Mouse (Mus musculus): ENCODE data around the gene 5031439G07Rik. TPM values are rescaled to one million over a fixed set of nuclear protein-coding genes. Genes with fewer than 3 reads are reported as not detected.

The 5031439G07Rik gene
- polyA plus RNA-seq, 1 experiment from 2014 or later = 8.1 TPM

GRCm38 (mm10) chr15:84924781-84925315, 63.5 kb downstream of the 5031439G07Rik start:
- 11% methylated on average over 9 of the region's 9 CpGs for WGBS (ENCODE audit: insufficient replicate concordance)
- no peak for ATAC-seq (replicated peaks; ENCODE audit: insufficient number of reproducible peaks, low FRiP score, low TSS enrichment)
- no peak overlapping the region for H3K27ac ChIP-seq (ENCODE audit: low read depth, low read length)
- H3K27me3 ChIP-seq (ENCODE audit: control insufficient read depth, insufficient read depth, low read length) = no peaks in the 10 kb centered on the region
- H3K9ac ChIP-seq (ENCODE audit: low read depth, low read length) = 0 out of 2 replicates have a peak overlapping the region, but pooled peaks have one; percentile 12
- peaks cover 17% of the 10 kb centered on the region for H3K4me1 ChIP-seq (ENCODE audit: control insufficient read depth, insufficient read depth, low read length)
- peaks cover 20% of the 10 kb centered on the region for H3K36me3 ChIP-seq (ENCODE audit: control insufficient read depth, insufficient read depth, low read length)
- H3K4me2 ChIP-seq = peak overlapping the region; percentile 69
- peak overlapping the region; percentile 95 for H3K4me3 ChIP-seq (ENCODE audit: low read depth, low read length)
- H3K9me3 ChIP-seq (replicated peaks; ENCODE audit: control insufficient read depth, low read length) = no peaks in the 10 kb centered on the region

- H3K9me3 ChIP-seq (replicated peaks; ENCODE audit: control insufficient read depth, low read length) = no peaks in the 10 kb centered on the region
- peaks cover 17% of the 10 kb centered on the region for H3K4me1 ChIP-seq (ENCODE audit: control insufficient read depth, insufficient read depth, low read length)
- peak overlapping the region; percentile 98 for H3K9ac ChIP-seq (ENCODE audit: low read depth, low read length)
- peaks cover 10% of the 10 kb centered on the region for H3K36me3 ChIP-seq (ENCODE audit: control insufficient read depth, insufficient read depth, low read length)
- ATAC-seq (replicated peaks; ENCODE audit: insufficient number of reproducible peaks, low FRiP score, low TSS enrichment) = peak; percentile 76
- H3K27ac ChIP-seq (ENCODE audit: low read depth, low read length) = peak overlapping the region; percentile 97
- peak overlapping the region; percentile 95 for H3K4me3 ChIP-seq (ENCODE audit: low read depth, low read length)
- H3K4me2 ChIP-seq = peak overlapping the region; percentile 69
- H3K27me3 ChIP-seq (ENCODE audit: control insufficient read depth, insufficient read depth, low read length) = no peaks in the 10 kb centered on the region
- under 1% methylated on average over 63 of the region's 68 CpGs for WGBS (ENCODE audit: insufficient replicate concordance)
Observed at GRCm38 (mm10) chr15:84923508-84924181, 64.7 kb downstream of the 5031439G07Rik start.

GRCm38 (mm10) chr15:84922884-84923507, 65.4 kb downstream of the 5031439G07Rik start, which contains the start of gene Nup50:
Gene Nup50 (plus strand): TSS chr15:84923411.
- Histone ChIP-seq H3K9me3 (replicated peaks; ENCODE audit: control insufficient read depth, low read length) (no peaks in the 10 kb centered on the region), H3K4me3 (ENCODE audit: low read depth, low read length) (peak within 1 kb of the TSS; percentile 95), H3K4me1 (ENCODE audit: control insufficient read depth, insufficient read depth, low read length) (peaks cover 17% of the 10 kb centered on the region), H3K27me3 (ENCODE audit: control insufficient read depth, insufficient read depth, low read length) (no peaks in the 10 kb centered on the region), H3K4me2 (peak within 1 kb of the TSS; percentile 93), H3K27ac (ENCODE audit: low read depth, low read length) (peak within 1 kb of the TSS; percentile 97), H3K36me3 (ENCODE audit: control insufficient read depth, insufficient read depth, low read length) (peaks cover 7% of the 10 kb centered on the region), H3K9ac (ENCODE audit: low read depth, low read length) (peak within 1 kb of the TSS; percentile 98)
- ATAC-seq (replicated peaks; ENCODE audit: insufficient number of reproducible peaks, low FRiP score, low TSS enrichment) = peak; percentile 93
- WGBS (ENCODE audit: insufficient replicate concordance) = under 1% methylated on average over 59 of the region's 60 CpGs

- 89% methylated on average over 3 of the region's 3 CpGs for WGBS (ENCODE audit: insufficient replicate concordance)
- H3K27ac ChIP-seq (ENCODE audit: low read depth, low read length) = no peak within 1 kb of the TSS
- no peaks in the 10 kb centered on the region for H3K36me3 ChIP-seq (ENCODE audit: control insufficient read depth, insufficient read depth, low read length)
- H3K4me2 ChIP-seq = no peak within 1 kb of the TSS
- no peak within 1 kb of the TSS for H3K4me3 ChIP-seq (ENCODE audit: low read depth, low read length)
- ATAC-seq (replicated peaks; ENCODE audit: insufficient number of reproducible peaks, low FRiP score, low TSS enrichment) = no peak
- no peaks in the 10 kb centered on the region for H3K27me3 ChIP-seq (ENCODE audit: control insufficient read depth, insufficient read depth, low read length)
- no peaks in the 10 kb centered on the region for H3K9me3 ChIP-seq (replicated peaks; ENCODE audit: control insufficient read depth, low read length)
- no peak within 1 kb of the TSS for H3K9ac ChIP-seq (ENCODE audit: low read depth, low read length)
- peaks cover 12% of the 10 kb centered on the region; the same call in 1 of the 2 replicates for H3K4me1 ChIP-seq (ENCODE audit: control insufficient read depth, insufficient read depth, low read length)
Observed at GRCm38 (mm10) chr15:84919938-84920337, 68.4 kb downstream of the 5031439G07Rik start, which contains the start of gene Gm29666. Gene Gm29666 (minus strand): TSS chr15:84920038.

GRCm38 (mm10) chr15:84913201-84913600, 75.2 kb downstream of the 5031439G07Rik start:
- Histone ChIP-seq H3K27me3 (ENCODE audit: control insufficient read depth, insufficient read depth, low read length) (no peaks in the 10 kb centered on the region), H3K36me3 (ENCODE audit: control insufficient read depth, insufficient read depth, low read length) (no peaks in the 10 kb centered on the region; the same call in 1 of the 2 replicates), H3K9me3 (replicated peaks; ENCODE audit: control insufficient read depth, low read length) (no peaks in the 10 kb centered on the region; the same call in 1 of the 2 replicates), H3K9ac (ENCODE audit: low read depth, low read length) (no peak overlapping the region), H3K4me1 (ENCODE audit: control insufficient read depth, insufficient read depth, low read length) (no peaks in the 10 kb centered on the region), H3K4me2 (no peak overlapping the region), H3K4me3 (ENCODE audit: low read depth, low read length) (no peak overlapping the region), H3K27ac (ENCODE audit: low read depth, low read length) (no peak overlapping the region)
- 86% methylated on average over 3 of the region's 3 CpGs for WGBS (ENCODE audit: insufficient replicate concordance)
- ATAC-seq (replicated peaks; ENCODE audit: insufficient number of reproducible peaks, low FRiP score, low TSS enrichment) = no peak

- no peak overlapping the region for H3K4me3 ChIP-seq (ENCODE audit: low read depth, low read length)
- no peak for ATAC-seq (replicated peaks; ENCODE audit: insufficient number of reproducible peaks, low FRiP score, low TSS enrichment)
Observed at GRCm38 (mm10) chr15:84903843-84904385, 84.4 kb downstream of the 5031439G07Rik start.

GRCm38 (mm10) chr15:84898077-84898476, 90.3 kb downstream of the 5031439G07Rik start:
- Histone ChIP-seq H3K27ac (ENCODE audit: low read depth, low read length) (no peak overlapping the region), H3K27me3 (ENCODE audit: control insufficient read depth, insufficient read depth, low read length) (no peaks in the 10 kb centered on the region), H3K4me2 (no peak overlapping the region), H3K36me3 (ENCODE audit: control insufficient read depth, insufficient read depth, low read length) (no peaks in the 10 kb centered on the region), H3K9ac (ENCODE audit: low read depth, low read length) (no peak overlapping the region), H3K4me3 (ENCODE audit: low read depth, low read length) (no peak overlapping the region), H3K9me3 (replicated peaks; ENCODE audit: control insufficient read depth, low read length) (no peaks in the 10 kb centered on the region), H3K4me1 (ENCODE audit: control insufficient read depth, insufficient read depth, low read length) (0 out of 2 replicates have a peak, but pooled peaks cover 3% of the 10 kb centered on the region)
- no peak for ATAC-seq (replicated peaks; ENCODE audit: insufficient number of reproducible peaks, low FRiP score, low TSS enrichment)
- WGBS (ENCODE audit: insufficient replicate concordance) = 31% methylated on average over 7 of the region's 7 CpGs

More at GRCm38 (mm10) chr15:84903843-84904385, 84.4 kb downstream of the 5031439G07Rik start:
- WGBS (ENCODE audit: insufficient replicate concordance) = 70% methylated on average over 7 of the region's 7 CpGs
- Histone ChIP-seq H3K9ac (ENCODE audit: low read depth, low read length) (no peak overlapping the region), H3K9me3 (replicated peaks; ENCODE audit: control insufficient read depth, low read length) (no peaks in the 10 kb centered on the region), H3K27me3 (ENCODE audit: control insufficient read depth, insufficient read depth, low read length) (no peaks in the 10 kb centered on the region), H3K36me3 (ENCODE audit: control insufficient read depth, insufficient read depth, low read length) (no peaks in the 10 kb centered on the region), H3K4me2 (no peak overlapping the region), H3K27ac (ENCODE audit: low read depth, low read length) (no peak overlapping the region), H3K4me1 (ENCODE audit: control insufficient read depth, insufficient read depth, low read length) (no peaks in the 10 kb centered on the region)

GRCm38 (mm10) chr15:84896664-84897063, 91.7 kb downstream of the 5031439G07Rik start:
- H3K27me3 ChIP-seq (ENCODE audit: control insufficient read depth, insufficient read depth, low read length) = no peaks in the 10 kb centered on the region
- no peak for ATAC-seq (replicated peaks; ENCODE audit: insufficient number of reproducible peaks, low FRiP score, low TSS enrichment)
- no peak overlapping the region for H3K4me2 ChIP-seq
- H3K9ac ChIP-seq (ENCODE audit: low read depth, low read length) = no peak overlapping the region
- H3K9me3 ChIP-seq (replicated peaks; ENCODE audit: control insufficient read depth, low read length) = no peaks in the 10 kb centered on the region
- WGBS (ENCODE audit: insufficient replicate concordance) = 83% methylated on average over 1 of the region's 1 CpGs
- no peaks in the 10 kb centered on the region for H3K36me3 ChIP-seq (ENCODE audit: control insufficient read depth, insufficient read depth, low read length)
- no peak overlapping the region for H3K27ac ChIP-seq (ENCODE audit: low read depth, low read length)
- 0 out of 2 replicates have a peak, but pooled peaks cover 3% of the 10 kb centered on the region for H3K4me1 ChIP-seq (ENCODE audit: control insufficient read depth, insufficient read depth, low read length)
- H3K4me3 ChIP-seq (ENCODE audit: low read depth, low read length) = no peak overlapping the region

Data from heart, embryonic 11.5 days (tissue).